Mouse (Mus musculus) thymus, adult 2 months (tissue): ENCODE measurements around the gene Oprl1.

Source experiments
- CTCF ChIP-seq: fragments of 200-500 bp; IDR thresholded peaks from 2 replicates; pipeline ENCODE4 v1.5.1; 2012; ENCODE audit warnings: mild to moderate bottlenecking, control low read depth, low read length, moderate library complexity, borderline replicate concordance; ENCODE audit not compliant: control insufficient read depth, poor library complexity, insufficient read depth; ENCODE audit errors: extremely low read depth
- POLR2A ChIP-seq: fragments of 200-500 bp; IDR thresholded peaks from 2 replicates; pipeline ENCODE4 v1.6.1; 2012; ENCODE audit warnings: mild to moderate bottlenecking, low read length, control low read depth, moderate library complexity; ENCODE audit not compliant: control insufficient read depth, poor library complexity, insufficient read depth; ENCODE audit errors: extremely low read depth

GRCm38 (mm10) chr2:181765251-181765650, 50.4 kb downstream of the Oprl1 start:
- TF ChIP-seq CTCF (no peak), POLR2A (no peak)
